In genomic region chr11:105390290-105390689, GRCm38 (mm10) we compare ENCODE assay signal across 15 mouse cellular contexts.
"Had no signal": no experiment of that assay in that cellular context is flagged by ENCODE, and none has a peak within 500 bp of the region (broad histone marks: within the 10 kb centered on the region; RNA-seq: fewer than 3 reads in every experiment).

No protein-coding gene starts in this region.

- ATAC-seq: hindbrain, embryonic 16.5 days; inflammation-experienced regulatory T-cells, adult 6 months; intestine, embryonic 15.5 days; intestine, postnatal 0 days had no signal

- DNase-seq: gastrocnemius, adult 2 months; gastrocnemius, postnatal 10 days; gastrocnemius, postnatal 25 days; heart, adult 18-20 months; heart, postnatal 4 days; kidney, adult 18-20 months; kidney, adult 8-10 months; kidney, postnatal 10 days; kidney, postnatal 4 days; liver; liver, embryonic 13.5 days had no signal
